Mouse (Mus musculus) Patski (cell line): ENCODE data around the gene B3galt4. TPM values are rescaled to one million over a fixed set of nuclear protein-coding genes. Genes with fewer than 3 reads are reported as not detected.
"Not testable (repeated sequence)": the region's sequence is repeated elsewhere in the genome, so short reads cannot be mapped to it uniquely, and the experiment has no call there.

Experiments
- ATAC-seq: fragments of 100-300 bp; one replicate; pipeline ENCODE4 v1.8.0; 2021
- CTCF ChIA-PET: fragments of 350-600 bp; sonication (Branson Sonifier 250); formaldehyde crosslinking; loops from one replicate; lab custom pipeline; 2022; ENCODE audit warnings: inconsistent platforms; lab: Charles Lee
- POLR2A ChIA-PET: fragments of 350-600 bp; sonication (Branson Sonifier 250); formaldehyde crosslinking; loops from one replicate; lab custom pipeline; 2022; ENCODE audit warnings: antibody characterized with exemption, inconsistent platforms; lab: Charles Lee
- DNase-seq: peaks from one replicate; pipeline ENCODE4 v3.0.0-alpha.2; 2011; ENCODE audit warnings: low read depth, low spot score
- H3K27me3 ChIP-seq: fragments of 371-371 bp; one replicate; pipeline ENCODE4 v1.5.1; 2021
- CTCF ChIP-seq: fragments of 100-300 bp; IDR thresholded peaks from one replicate; pipeline ENCODE4 v1.5.1; 2021
- in situ Hi-C: fragments of 300-500 bp; cut with MboI; formaldehyde crosslinking; loops from 3 replicates; pipeline ENCODE4 v1.11.1; 2018; ENCODE audit warnings: low pct_unique_long_range_greater_than_20kb, mixed read lengths
- polyA plus RNA-seq: library from polyadenylated mRNA; unstranded; gene quantifications from one replicate; pipeline ENCODE4 v1.2.3, GENCODE M21; 2021

B3galt4 gene
- polyA plus RNA-seq, 1 experiment from 2014 or later = 2.8 TPM

- peak; percentile 96 for ATAC-seq
Measured at GRCm38 (mm10) chr17:33909077-33909868, 42.0 kb downstream of the B3galt4 start, which contains the start of gene Daxx. Gene Daxx (plus strand): TSS chr17:33909414.

GRCm38 (mm10) chr17:33908331-33909076 is 42.8 kb downstream of the B3galt4 start:
- no peak for TF ChIP-seq CTCF
- POLR2A ChIA-PET = interaction anchor here (0.5 to 1.7 kb wide), 4 partner anchors 11 to 47 kb away, joined by 3 to 8 read pairs (median 4); partner anchors contain the start of genes Rps18 and Vps52
- in situ Hi-C loops = no loop called here
- H3K27me3 ChIP-seq = no peaks in the 10 kb centered on the region
- DNase-seq (no peak), ATAC-seq (peak; percentile 44)
- CTCF ChIA-PET = interaction anchor here (0.8 to 4.9 kb wide), 3 partner anchors 12 to 18 kb away, joined by 3 to 38 read pairs (median 3); partner anchors contain the start of gene Kifc1

More at GRCm38 (mm10) chr17:33909077-33909868, 42.0 kb downstream of the B3galt4 start, which contains the start of gene Daxx:
- DNase-seq = peak; percentile 89
- CTCF ChIA-PET = interaction anchor here (1.5 to 4.9 kb wide), 3 partner anchors 13 to 18 kb away, joined by 3 to 38 read pairs (median 5); partner anchors contain the start of gene Kifc1
- POLR2A ChIA-PET = interaction anchor here (1.2 to 1.7 kb wide), 3 partner anchors 11 to 46 kb away, joined by 3 to 8 read pairs (median 4); partner anchors contain the start of genes Rps18 and Vps52
- no peaks in the 10 kb centered on the region for H3K27me3 ChIP-seq
- no peak for TF ChIP-seq CTCF
- in situ Hi-C loops = no loop called here

DNA sequence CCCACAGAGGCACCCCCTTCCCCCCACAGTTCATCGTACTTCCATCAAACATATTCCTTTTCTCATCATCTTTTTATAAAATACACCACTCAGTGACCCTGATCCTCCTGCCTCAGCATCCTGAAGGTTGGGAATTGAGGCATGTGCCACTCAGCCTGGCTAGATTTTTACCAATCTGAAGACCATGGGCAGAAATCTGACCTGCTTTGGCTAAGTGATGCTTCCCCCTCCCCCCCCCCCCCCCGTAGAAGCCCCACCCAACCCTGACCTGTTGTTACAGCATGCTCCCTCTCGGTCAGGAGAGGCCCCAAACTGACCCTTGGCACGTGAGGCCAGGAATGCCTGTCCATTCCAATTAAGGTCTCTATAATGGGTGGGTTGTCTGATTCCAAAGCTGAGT is 46.5 kb downstream of the B3galt4 start, which contains the start of gene Platr17:
Platr17 (plus strand) TSS at position 301 of the 400 bp plus-strand sequence.
- DNase-seq, POLR2A ChIA-PET, ATAC-seq, CTCF ChIA-PET, in situ Hi-C loops, H3K27me3 ChIP-seq: not testable (repeated sequence)

GRCm38 (mm10) chr17:33903911-33904651 is 47.2 kb downstream of the B3galt4 start:
- ATAC-seq, DNase-seq, POLR2A ChIA-PET, H3K27me3 ChIP-seq, in situ Hi-C loops, CTCF ChIA-PET: not testable (repeated sequence)

DNA sequence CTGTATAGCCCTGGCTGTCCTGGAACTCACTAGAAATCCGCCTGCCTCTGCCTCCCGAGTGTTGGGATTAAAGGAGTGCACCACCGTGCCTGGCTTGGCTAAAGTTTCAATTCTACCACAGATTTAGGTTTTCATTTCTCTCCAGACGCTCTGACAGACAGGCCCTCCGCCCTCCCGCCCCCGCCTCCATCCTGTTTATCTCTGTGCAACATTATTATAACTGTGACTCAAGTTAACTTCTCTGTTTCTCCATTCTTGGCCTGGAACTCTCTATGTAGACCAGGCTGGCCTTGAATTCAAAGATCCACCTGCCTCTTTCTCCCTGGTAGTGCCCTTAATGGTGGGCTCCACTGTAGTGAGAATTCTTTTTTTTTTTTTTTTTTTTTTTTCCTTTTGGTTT is 48.8 kb downstream of the B3galt4 start:
- in situ Hi-C loops = no loop called here
- no peaks in the 10 kb centered on the region for H3K27me3 ChIP-seq
- no peak for TF ChIP-seq CTCF
- no peak for DNase-seq
- POLR2A ChIA-PET = no interaction called here
- CTCF ChIA-PET = no interaction called here
- no peak for ATAC-seq

DNA sequence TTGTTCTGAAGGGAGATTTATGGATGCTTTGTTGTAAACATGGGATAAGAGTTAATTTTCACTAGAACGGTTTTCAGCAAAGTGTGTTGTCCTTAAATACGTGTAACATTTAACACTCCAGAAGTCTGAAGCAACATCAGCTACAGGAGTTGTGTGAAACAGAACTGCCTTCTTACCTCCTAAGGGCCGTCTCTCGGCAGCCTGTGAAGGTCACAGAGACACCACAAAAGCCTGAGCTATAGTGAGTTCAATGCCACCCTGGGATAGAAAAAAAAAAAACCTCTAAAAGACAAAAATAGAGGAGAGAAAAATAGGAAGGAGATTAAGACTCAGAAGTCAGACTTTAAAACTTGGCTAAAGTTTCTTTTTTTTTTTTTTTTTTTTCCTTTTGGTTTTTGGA is 49.2 kb downstream of the B3galt4 start:
- ATAC-seq = no peak
- ChIA-PET POLR2A (no interaction called here), CTCF (no interaction called here)
- no peaks in the 10 kb centered on the region for H3K27me3 ChIP-seq
- in situ Hi-C loops = no loop called here
- no peak for DNase-seq
- no peak for TF ChIP-seq CTCF

DNA sequence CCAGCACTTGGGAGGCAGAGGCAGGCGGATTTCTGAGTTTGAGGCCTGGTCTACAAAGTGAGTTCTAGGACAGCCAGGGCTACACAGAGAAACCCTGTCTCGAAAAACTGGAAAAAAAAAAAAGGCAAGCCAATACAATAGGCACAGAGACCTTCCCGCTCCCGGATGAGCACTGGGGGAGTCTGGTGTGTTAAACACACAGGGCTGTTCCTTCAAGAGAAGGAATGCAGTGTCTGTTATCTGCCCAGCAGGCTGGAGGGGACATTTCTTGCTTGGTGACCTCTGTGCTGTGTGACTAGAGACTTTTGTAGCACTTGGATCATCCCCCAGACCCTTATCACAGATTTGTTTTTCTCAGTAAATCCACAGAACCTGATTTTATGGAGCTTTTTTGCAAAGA is 49.6 kb downstream of the B3galt4 start:
- no peak for TF ChIP-seq CTCF
- ATAC-seq (no peak), DNase-seq (no peak)
- no peaks in the 10 kb centered on the region for H3K27me3 ChIP-seq
- POLR2A ChIA-PET = no interaction called here
- in situ Hi-C loops = no loop called here
- CTCF ChIA-PET = no interaction called here

GRCm38 (mm10) chr17:33900989-33901314 is 50.3 kb downstream of the B3galt4 start:
- in situ Hi-C loops = no loop called here
- ChIA-PET CTCF (no interaction called here), POLR2A (no interaction called here)
- no peak for TF ChIP-seq CTCF
- DNase-seq = no peak
- ATAC-seq = no peak
- H3K27me3 ChIP-seq = no peaks in the 10 kb centered on the region

DNA sequence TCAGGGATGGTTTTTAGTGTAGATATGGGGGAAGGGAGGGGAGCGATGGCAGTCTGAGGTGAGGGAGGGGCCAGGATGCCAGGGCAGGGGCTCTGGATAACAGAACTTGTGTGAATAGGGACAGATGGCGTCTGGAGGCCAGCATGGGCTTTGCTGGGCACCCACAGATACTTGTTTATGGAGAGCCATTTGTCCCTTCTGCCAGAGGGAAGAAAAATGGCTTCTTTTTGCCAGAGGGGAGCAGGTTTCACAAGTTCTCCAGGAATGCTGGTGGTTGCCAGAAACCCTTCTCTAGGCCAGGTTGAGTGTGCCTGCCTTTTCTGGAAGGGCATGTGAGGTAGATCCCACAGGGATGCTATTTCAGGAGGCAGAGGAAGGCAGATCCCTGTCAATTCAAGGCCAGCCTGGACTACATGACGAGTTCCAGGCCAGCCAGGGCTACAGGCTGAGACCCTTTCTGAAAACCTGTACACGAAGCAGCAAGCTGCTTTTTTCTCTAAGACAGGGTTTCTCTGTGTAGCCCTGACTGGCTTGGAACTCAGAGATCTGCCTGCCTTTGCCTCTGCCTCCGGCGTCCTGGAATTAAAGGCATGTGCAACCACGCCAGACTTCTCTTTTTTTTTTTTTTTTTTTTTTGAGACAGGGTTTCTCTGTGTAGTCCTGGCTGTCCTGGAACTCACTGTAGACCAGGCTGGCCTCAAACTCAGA is 50.9 kb downstream of the B3galt4 start:
- no peak for DNase-seq
- ATAC-seq = no peak
- no peaks in the 10 kb centered on the region for H3K27me3 ChIP-seq
- ChIA-PET POLR2A (no interaction called here), CTCF (no interaction called here)
- in situ Hi-C loops = no loop called here
- TF ChIP-seq CTCF = no peak

Other genes with a start within 250 kb of the B3galt4 start
- 77.2 TPM for gene March2, start 232.8 kb downstream of the B3galt4 start, polyA plus RNA-seq
- gene Rab11b, start 191.0 kb downstream of the B3galt4 start, polyA plus RNA-seq = 222 TPM
- gene Angptl4, start 169.7 kb downstream of the B3galt4 start, polyA plus RNA-seq = 1.8 TPM
- 4.1 TPM for gene Kank3, start 141.0 kb downstream of the B3galt4 start, polyA plus RNA-seq
- 1,207 TPM for gene Rps28, start 126.9 kb downstream of the B3galt4 start, polyA plus RNA-seq
- 361 TPM for gene Ndufa7, start 126.9 kb downstream of the B3galt4 start, polyA plus RNA-seq
- 43.1 TPM for gene Cd320, start 108.4 kb downstream of the B3galt4 start, polyA plus RNA-seq
- not detected for gene Gm7029, start 77.7 kb downstream of the B3galt4 start, polyA plus RNA-seq
- gene Kifc1, start 60.8 kb downstream of the B3galt4 start, polyA plus RNA-seq = 54.0 TPM
- not detected for gene Platr17, start 46.4 kb downstream of the B3galt4 start, polyA plus RNA-seq
- 37.4 TPM for gene Daxx, start 42.1 kb downstream of the B3galt4 start, polyA plus RNA-seq
- gene Tapbp, start 35.6 kb downstream of the B3galt4 start, polyA plus RNA-seq = 155 TPM
- 30.7 TPM for gene Zbtb22, start 35.6 kb downstream of the B3galt4 start, polyA plus RNA-seq
- gene Rgl2, start 21.9 kb downstream of the B3galt4 start, polyA plus RNA-seq = 59.6 TPM
- gene Pfdn6, start 11.1 kb downstream of the B3galt4 start, polyA plus RNA-seq = 115 TPM
- 35.8 TPM for gene Wdr46, start 10.8 kb downstream of the B3galt4 start, polyA plus RNA-seq
- 56.9 TPM for gene Vps52, start 4.3 kb upstream of the B3galt4 start, polyA plus RNA-seq
- 1,854 TPM for gene Rps18, start 4.5 kb upstream of the B3galt4 start, polyA plus RNA-seq
- gene H2-K1, start 48.9 kb upstream of the B3galt4 start, polyA plus RNA-seq = 79.5 TPM
- gene Ring1, start 73.2 kb upstream of the B3galt4 start, polyA plus RNA-seq = 31.1 TPM
- 49.3 TPM for gene H2-Ke6, start 76.6 kb upstream of the B3galt4 start, polyA plus RNA-seq
- gene Slc39a7, start 80.2 kb upstream of the B3galt4 start, polyA plus RNA-seq = 189 TPM
- 57.1 TPM for gene Rxrb, start 80.3 kb upstream of the B3galt4 start, polyA plus RNA-seq
- 0.60 TPM for gene Col11a2, start 87.9 kb upstream of the B3galt4 start, polyA plus RNA-seq
- gene H2-Oa, start 140.9 kb upstream of the B3galt4 start, polyA plus RNA-seq = not detected
- gene H2-DMa, start 168.1 kb upstream of the B3galt4 start, polyA plus RNA-seq = 17.1 TPM
- 239 TPM for gene Brd2, start 171.1 kb upstream of the B3galt4 start, polyA plus RNA-seq
- 8.2 TPM for gene H2-DMb2, start 191.8 kb upstream of the B3galt4 start, polyA plus RNA-seq
- gene H2-DMb1, start 201.6 kb upstream of the B3galt4 start, polyA plus RNA-seq = 36.6 TPM
- 7.0 TPM for gene Tap1, start 236.1 kb upstream of the B3galt4 start, polyA plus RNA-seq
- 1.3 TPM for gene Psmb9, start 236.3 kb upstream of the B3galt4 start, polyA plus RNA-seq
- gene Psmb8, start 246.2 kb upstream of the B3galt4 start, polyA plus RNA-seq = 18.7 TPM